Mouse (Mus musculus) cortical plate, adult 2 months (tissue): ENCODE results near the gene Olfr5.
"Not testable (repeated sequence)": the region's sequence is repeated elsewhere in the genome, so short reads cannot be mapped to it uniquely, and the experiment has no call there.

ENCODE experiments used
- CTCF ChIP-seq: fragments of 200-500 bp; IDR thresholded peaks from 2 replicates; pipeline ENCODE4 v1.5.1; 2011; ENCODE audit warnings: mild to moderate bottlenecking, control low read depth, low read length; ENCODE audit not compliant: insufficient read depth; ENCODE audit errors: extremely low read depth
- POLR2A ChIP-seq: fragments of 200-500 bp; IDR thresholded peaks from 2 replicates; pipeline ENCODE4 v1.6.1; 2011; ENCODE audit warnings: mild to moderate bottlenecking, low read length, control low read depth; ENCODE audit not compliant: insufficient read depth; ENCODE audit errors: extremely low read depth

- TF ChIP-seq CTCF, POLR2A: not testable (repeated sequence)
These were observed 9.1 kb downstream of the Olfr5 start for GRCm38 (mm10) chr7:6477633-6478032.
